Mouse (Mus musculus) T-helper 17 cell (primary cell): ENCODE data around the gene Mdfic.

Source experiments
- in situ Hi-C, 2 experiments: fragments of 300-600 bp; cut with MboI, MseI; formaldehyde crosslinking; loops; 1 replicate in 1 of 2; 2 replicates in 1 of 2; pipeline ENCODE4 v1.15.1; 2025; ENCODE audit warnings: high pct_unique_total_duplicates in 2 of 2

Gene Mdfic

DNA sequence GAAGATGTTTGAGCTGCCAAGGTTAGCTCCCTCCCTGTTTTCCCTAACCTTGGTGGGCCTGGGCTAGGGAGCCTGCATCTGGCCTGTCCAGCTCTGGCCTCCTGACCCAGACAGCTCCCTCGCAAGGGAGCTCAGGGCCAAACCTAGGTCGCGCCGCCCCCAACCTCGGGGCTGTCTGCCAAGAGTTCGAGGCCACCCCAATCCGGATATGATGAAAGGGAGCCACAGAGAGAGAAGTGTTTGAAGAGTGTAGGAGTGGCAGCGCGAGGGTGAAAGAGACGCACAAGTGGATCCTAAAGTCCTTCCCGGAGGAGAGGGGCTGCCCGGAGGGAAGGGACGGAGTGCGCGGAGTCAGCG, at the start of gene Mdfic:
TSS of gene Mdfic (plus strand) at position 201 of the 357 bp plus-strand sequence.
- in situ Hi-C loops: loop anchor here (5.0 to 10.0 kb wide), 2 partner anchors 72 to 1344 kb away; partner anchors contain the start of gene Tes (in 2 of the 2)

- in situ Hi-C loops: loop anchor here (5.0 to 25.0 kb wide), 3 partner anchors 36 to 784 kb away; no protein-coding TSS in a partner anchor
These were observed 49.1 kb upstream of the Mdfic start for GRCm38 (mm10) chr6:15671364-15671763.

- in situ Hi-C loops: loop anchor here in 1 of 2 experiments (10.0 kb wide), 1 partner anchor 1925 kb away; the partner anchor contains the start of gene Capza2
These were observed 10.4 kb upstream of the Mdfic start for GRCm38 (mm10) chr6:15710080-15710479.

DNA sequence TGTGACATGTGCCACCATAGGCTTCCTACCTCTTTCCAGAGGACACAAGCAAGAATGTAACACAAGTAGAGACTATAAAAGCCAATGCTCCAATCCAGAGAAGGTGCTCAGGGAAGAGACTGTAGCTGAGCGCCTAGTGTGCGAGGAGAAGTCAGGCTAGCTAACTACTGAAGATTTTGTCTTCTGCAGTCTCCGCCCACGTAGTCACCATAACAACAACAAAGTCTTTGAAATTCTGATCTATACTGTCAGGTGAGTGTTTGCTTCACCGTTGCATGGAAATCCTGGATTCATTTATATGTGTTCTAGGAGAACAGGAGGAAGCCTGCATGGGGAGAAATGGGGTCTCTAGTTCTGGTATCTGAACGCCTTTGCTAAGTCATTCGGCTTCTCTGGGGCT, 9.8 kb upstream of the Mdfic start:
- in situ Hi-C loops: loop anchor here in 1 of 2 experiments (10.0 kb wide), 1 partner anchor 1924 kb away; the partner anchor contains the start of gene Capza2

DNA sequence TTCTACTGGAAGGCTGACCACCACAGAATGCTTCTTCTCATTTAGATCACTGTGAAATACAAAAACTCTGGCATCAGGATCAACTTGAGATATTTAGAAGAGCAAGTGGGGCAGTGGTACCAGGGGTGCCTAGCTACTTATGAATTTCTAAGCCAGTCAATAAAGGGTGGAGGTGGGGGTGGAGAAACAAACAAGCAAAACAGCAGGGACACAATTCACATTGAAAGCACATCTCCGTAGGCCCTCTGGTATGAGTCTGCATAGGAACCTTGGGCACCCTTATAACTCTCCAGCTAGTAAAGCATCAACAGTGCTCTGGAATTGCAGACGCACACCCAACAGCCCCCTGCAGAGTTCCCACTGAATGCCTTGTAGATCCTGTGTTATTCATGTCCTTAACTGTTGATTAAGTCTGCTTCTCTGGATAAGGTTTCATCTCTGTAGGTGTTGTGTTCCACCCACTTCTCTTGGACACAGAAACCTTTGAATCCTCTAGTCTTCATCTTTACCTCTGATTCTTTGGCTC, 7.5 kb upstream of the Mdfic start:
- in situ Hi-C loops: loop anchor here in 1 of 2 experiments (10.0 kb wide), 1 partner anchor 1922 kb away; the partner anchor contains the start of gene Capza2

DNA sequence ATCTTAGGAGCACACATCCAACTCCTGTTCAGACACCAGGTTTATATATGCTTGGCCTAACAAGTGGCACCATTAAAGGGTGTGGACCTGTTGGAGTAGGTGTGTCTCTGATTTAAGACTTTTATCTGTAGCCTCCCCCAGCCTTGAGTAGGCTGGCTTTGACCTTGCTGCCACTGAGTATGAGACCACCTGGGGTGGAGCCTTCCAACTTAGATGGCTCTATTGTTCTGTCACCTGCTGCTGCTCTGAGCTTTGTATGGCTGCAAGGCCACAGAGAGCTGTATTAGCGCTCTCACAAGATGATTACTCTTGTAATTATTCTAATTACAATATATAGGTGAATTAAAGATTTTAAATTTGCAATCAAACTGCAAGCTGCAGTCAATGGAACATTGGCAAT, 6.4 kb upstream of the Mdfic start:
- in situ Hi-C loops: loop anchor here in 1 of 2 experiments (10.0 kb wide), 1 partner anchor 1921 kb away; the partner anchor contains the start of gene Capza2

DNA sequence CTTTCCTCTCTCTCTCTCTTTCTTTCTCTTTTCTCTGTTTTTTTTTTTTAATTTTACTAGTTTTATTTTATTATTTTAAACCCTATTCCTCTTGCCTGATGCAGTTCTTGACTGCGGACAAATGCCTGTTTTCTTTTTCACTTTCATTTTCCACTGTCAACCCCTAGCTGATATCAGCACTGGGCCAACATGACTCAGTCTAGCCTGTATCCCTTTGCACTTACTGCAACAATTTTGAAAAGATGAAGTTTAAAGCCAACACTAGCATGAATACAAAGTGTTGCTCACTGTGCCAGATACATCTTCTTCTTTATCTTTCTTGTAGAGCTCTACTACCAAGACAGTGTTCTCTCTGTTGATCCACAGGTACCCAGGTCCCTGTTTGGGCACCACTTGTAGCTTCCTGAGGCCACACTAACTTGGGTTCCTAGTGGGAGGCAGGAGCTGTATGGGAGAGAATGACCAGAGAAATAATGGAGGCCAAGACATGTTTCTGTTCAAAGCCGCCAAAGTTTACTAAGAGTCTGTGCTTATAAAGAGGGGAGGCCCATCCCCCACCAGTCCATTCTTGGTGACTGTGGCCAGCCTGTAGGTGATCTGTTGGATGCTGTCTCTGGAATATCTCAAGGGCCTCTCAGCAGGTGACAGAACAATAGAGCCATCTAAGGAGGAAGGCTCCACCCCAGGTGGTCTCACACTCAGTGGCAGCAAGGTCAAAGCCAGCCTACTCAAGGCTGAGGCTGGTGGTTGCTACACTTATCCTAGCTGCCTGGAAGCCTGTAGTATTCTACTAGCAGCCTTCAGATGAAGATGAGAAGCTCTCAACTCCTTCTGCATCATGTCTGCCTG, 5.2 kb upstream of the Mdfic start:
- in situ Hi-C loops: loop anchor here in 1 of 2 experiments (10.0 kb wide), 1 partner anchor 1920 kb away; the partner anchor contains the start of gene Capza2

DNA sequence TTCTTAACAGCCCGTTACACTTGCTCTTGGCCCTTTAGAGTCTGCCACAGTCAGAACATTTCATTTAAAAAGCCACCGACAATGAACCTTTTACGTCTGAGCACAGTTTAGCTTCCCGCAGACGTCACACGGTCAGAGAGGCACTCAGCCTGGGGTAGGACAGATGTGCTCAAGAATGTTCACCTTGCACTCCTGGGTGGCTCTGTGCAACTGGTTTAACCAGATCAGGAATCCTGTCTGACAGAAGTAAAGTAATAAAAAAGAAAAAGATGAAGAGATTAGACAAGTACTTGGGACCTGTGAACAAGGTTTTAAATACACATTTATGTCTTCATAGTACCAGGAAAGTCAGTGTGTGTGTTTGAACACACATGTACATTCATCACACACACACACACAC, 542 bp upstream of the Mdfic start:
- in situ Hi-C loops: loop anchor here (5.0 to 10.0 kb wide), 3 partner anchors 72 to 1915 kb away; partner anchors contain the start of genes Tes (in 2 of the 2) and Capza2 (in 1 of the 2)

DNA sequence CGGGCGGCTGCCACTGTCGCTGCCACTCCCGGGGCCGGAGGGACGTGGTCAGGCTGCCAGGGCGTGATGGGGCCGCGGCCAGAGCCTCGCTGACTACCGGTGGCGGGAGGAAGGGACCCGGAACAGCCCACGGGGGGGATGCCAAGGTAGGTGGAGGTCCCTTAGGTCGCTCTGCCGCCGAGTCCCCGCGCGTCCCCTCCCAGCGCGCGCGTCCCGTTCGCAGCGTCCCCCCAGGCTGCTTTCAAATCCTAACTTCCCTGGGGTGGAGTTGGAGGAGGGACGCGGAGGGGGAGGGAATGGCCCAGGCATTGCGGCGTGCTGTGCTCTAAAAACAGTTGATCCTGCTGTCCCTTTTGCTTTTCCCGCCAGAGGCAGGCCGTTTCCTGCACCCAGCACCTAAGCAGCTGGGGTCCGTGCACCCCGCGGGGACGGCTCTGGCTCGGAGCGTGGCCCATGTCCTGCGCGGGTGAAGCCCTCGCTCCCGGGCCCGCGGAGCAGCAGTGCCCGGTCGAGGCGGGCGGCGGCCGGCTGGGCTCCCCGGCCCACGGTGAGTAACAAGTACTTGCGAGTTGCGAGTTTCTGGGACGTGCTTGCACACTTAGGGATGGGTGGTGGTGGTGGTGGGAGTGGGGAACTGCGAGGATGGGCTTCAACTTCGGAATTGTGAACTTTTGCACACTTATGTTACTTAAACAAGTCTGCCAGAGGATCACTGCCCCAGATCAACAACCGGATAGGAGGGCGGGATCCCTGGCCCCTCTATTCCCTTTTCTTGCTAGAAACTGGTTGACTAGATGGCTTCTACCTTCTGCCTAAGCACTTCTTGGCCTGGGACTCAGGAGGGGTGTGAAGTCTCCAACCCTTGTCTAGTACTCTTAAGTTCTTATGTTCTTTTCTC, 606 bp downstream of the Mdfic start:
- in situ Hi-C loops: loop anchor here (5.0 to 10.0 kb wide), 2 partner anchors 71 to 1344 kb away; partner anchors contain the start of gene Tes (in 2 of the 2)

GRCm38 (mm10) chr6:15721716-15722031, 1.2 kb downstream of the Mdfic start:
- in situ Hi-C loops: loop anchor here (5.0 to 10.0 kb wide), 2 partner anchors 71 to 1343 kb away; partner anchors contain the start of gene Tes (in 2 of the 2)

DNA sequence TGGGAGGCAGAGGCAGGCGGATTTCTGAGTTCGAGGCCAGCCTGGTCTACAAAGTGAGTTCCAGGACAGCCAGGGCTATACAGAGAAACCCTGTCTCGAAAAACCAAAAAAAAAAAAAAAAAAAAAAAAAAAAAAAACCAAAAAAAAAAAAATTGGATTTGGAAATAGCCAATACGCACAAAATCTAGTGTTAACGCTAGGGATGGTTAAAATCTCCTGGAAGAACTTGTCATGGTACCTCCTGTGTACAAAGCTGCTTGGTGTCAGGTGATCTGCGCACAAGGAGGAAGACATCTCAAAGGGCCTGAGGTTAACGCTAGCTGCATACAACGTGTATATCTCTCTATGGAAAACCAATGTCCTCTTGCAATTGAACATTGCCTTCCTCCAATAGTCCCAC, 2.2 kb downstream of the Mdfic start:
- in situ Hi-C loops: loop anchor here (5.0 to 10.0 kb wide), 2 partner anchors 70 to 1342 kb away; partner anchors contain the start of gene Tes (in 2 of the 2)

DNA sequence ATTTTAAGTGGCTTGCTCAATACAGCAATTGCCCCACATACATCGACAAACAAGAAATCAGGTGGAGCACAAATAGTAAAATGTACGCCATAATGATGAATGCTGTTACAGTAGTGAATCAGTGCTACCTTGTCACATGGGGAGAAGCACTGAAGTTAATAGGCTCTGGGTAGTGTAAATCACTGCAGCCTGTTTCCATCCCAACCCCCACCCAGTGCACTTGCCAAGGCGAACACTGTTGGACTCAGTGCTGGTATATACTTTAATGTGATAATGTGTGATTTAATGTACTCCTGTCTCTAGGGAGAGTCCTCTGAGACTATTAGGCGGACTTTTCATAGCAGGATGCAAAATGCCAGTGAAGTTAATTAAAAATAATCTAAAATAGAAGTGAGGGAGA, 3.8 kb downstream of the Mdfic start:
- in situ Hi-C loops: loop anchor here (5.0 to 10.0 kb wide), 2 partner anchors 68 to 1340 kb away; partner anchors contain the start of gene Tes (in 2 of the 2)

DNA sequence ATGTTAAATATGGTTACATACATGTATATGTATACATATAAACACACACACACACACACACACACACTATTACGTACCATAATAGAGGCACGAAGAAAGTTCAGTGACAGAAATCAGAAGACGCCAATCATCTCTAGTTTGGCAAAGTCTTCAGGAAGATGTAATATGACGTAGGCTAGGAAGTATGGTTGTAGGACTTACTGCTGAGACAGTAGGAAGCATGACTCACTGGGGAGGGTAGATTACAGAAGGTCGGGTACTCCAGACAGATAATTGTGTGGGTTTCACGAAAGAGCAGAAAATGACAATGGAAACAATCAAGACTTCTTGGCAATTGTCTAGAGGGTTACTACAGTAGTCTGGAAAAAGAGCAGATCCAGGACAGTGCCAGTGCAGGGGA, 6.0 kb downstream of the Mdfic start:
- in situ Hi-C loops: loop anchor here (5.0 to 10.0 kb wide), 3 partner anchors 44 to 1338 kb away; partner anchors contain the start of gene Tes (in 2 of the 2)

DNA sequence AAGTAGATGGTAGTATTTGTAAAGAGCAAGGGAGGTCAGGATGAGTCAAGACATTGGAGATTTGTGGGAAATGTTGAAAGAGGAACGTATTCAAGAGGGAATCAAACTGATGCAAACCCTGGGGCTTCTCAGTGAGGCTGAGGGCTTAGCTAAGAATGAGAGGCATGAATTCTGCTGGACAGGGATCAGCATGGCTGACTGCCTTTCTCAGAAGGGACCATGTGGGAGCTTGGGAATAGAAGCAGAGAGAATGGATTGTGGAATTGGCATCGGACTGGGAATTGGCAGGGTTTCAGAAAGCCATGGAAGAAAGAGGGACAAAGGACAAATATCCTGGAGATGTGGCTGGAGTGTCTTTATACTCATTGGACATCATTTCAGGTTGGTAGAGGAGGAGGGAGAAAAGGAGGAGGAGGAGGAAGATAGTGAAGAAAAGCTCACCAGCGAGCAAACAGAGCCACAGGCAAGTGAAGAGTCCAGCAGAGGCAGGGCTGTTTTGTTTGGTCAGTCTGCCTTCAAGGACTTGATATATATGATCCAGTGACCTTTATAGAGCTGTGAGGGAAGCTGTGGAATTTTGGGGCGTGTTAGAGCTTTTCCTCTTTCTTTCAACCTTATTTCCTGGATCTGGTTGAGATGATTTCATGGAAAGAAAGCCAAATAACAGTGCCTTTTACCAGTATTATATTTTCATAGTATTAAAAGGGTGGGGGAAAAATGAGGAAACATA, 7.4 kb downstream of the Mdfic start:
- in situ Hi-C loops: loop anchor here (5.0 to 10.0 kb wide), 3 partner anchors 46 to 1337 kb away; partner anchors contain the start of gene Tes (in 2 of the 2)

DNA sequence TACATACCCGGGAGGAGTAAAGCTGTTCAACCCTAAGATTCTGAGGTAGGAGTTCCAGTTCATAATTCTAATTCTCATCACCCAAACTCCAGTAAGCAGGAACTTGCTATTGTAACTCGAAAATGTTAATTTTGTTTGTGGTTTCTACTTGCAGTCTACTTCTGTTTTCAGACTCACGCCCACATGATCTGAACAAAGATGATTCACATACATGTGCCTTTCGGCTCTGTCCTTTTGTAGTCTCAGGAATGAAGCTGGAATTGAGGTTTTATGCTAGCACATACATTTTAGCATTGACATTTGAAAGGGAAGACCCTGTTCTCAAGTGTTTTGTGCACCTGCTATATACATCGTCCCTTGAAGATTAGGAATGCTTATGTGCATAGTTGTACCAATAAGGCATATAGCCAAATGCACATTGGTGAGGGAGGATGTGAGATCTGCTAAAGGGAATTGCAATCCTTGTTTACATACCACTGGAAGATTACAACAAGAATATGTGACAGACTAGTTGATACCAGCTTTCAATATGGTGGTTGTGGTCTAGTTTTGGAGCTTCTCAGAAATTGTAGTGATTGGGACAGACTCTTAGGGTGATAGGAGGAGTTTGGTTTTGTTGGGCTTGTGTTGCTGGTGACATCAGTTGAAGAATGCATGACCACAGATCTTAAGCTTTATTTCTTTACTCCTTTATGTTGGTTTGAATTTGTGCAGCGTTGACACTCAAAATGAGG, 8.6 kb downstream of the Mdfic start:
- in situ Hi-C loops: loop anchor here (5.0 to 10.0 kb wide), 3 partner anchors 47 to 1336 kb away; partner anchors contain the start of gene Tes (in 2 of the 2)

- in situ Hi-C loops: no loop called here
These were observed 9.8 kb downstream of the Mdfic start for GRCm38 (mm10) chr6:15730258-15730657.

DNA sequence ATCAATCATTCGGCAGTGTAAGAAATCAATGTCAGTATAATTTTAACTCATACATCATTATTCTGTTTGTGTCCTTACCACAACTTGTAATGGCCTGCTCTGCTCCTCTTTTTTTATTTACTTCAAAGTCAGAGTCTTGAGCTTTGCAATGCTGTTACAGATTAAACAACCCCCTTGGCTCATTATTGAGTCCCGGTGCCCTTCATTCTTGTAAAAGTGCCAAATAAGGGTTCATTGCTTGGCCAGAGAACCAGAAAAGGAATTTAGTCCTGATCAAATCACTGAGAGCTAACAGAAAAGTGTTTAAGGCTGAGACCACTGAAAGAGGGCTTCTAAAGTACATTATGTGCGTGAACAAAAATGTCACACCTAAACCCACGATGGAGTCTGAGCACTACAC, 10.2 kb downstream of the Mdfic start:
- in situ Hi-C loops: no loop called here

DNA sequence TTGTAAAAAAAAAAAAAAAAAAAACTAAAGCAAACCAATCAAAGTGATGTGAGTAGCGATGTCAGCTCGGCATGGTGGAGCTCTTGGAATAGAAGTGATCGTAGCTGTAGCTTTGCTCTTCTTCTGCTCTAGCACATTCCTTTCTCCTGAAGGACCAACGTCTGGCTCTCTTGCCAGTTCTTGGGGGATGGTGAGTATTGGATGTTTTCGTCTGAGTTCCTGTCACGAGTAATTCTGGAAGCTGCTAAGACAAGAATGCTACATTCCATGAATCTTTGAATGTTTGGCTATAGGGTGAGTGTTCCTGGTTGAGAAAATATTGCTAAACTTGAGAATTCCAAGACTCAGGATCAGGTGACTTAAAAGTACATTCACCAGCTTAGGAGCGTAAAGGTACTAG, 11.0 kb downstream of the Mdfic start:
- in situ Hi-C loops: no loop called here

DNA sequence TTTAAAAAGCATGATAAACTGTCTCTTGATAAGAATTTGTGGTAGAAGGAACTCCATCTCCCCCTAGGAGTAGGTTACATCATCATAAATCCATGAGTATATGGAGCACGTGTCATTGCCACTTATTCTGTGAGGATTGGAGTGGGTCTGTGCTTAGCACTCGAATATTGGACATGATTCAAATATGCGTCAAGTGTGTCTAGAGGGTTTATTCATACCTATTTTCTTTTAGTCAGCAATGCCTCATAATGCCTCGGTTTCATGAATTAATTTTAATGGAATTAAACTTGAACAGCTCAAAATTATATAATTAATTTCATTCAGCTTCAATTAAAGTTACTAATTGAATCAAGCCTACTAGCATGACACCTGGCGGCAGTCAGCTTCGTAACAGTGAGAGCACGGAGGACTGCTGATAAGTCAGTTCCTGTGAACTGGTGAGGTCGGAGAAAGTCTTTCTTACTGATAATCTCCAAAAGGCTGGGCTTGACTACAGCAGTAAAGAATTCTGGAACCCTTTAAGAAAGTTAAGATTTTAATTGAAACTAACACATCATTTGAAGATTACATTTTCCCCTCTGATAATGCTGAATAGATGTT, 17.0 kb downstream of the Mdfic start:
- in situ Hi-C loops: no loop called here
